Mouse (Mus musculus): ENCODE results near the gene Rnf215. TPM values are rescaled to one million over a fixed set of nuclear protein-coding genes. Genes with fewer than 3 reads are reported as not detected.
"Not testable (repeated sequence)": the region's sequence is repeated elsewhere in the genome, so short reads cannot be mapped to it uniquely, and the experiment has no call there.

Gene Rnf215
- polyA plus RNA-seq, 1 experiment from 2014 or later, result 40.0 TPM

GRCm38 (mm10) chr11:4098816-4099215 is 36.2 kb upstream of the Rnf215 start:
- H3K9ac ChIP-seq, result no peak overlapping the region
- H3K4me2 ChIP-seq (replicated peaks), result no peak overlapping the region
- no peak for ATAC-seq (ENCODE audit: low FRiP score, low read depth)
- no peaks in the 10 kb centered on the region for H3K27me3 ChIP-seq (replicated peaks)
- no peaks in the 10 kb centered on the region for H3K9me3 ChIP-seq
- peaks cover 26% of the 10 kb centered on the region for H3K4me1 ChIP-seq
- 76% methylated on average over 7 of the region's 7 CpGs for WGBS
- no peak overlapping the region for H3K4me3 ChIP-seq
- H3K27ac ChIP-seq, result no peak overlapping the region
- no peaks in the 10 kb centered on the region for H3K36me3 ChIP-seq

DNA sequence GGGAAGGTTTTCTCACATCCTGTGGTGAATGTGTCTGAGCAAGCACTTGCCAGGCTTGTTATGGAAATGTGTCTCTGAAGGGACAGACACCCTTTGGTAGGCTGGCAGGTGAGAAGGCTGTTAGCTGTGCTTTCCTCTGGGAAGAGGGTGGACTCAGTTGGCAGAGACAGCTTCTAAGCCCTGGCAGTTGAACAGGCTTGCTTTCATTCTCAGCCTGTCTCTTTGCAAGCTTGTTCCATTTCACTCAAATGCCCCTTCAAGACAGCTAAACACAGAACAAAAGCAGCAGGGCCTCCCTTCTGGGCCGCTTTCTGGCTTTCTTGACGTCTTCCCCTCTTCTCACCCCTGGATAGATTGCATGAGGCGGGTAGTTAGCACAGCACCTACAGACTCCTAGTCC is 35.6 kb upstream of the Rnf215 start:
- ATAC-seq (ENCODE audit: low FRiP score, low read depth), result no peak
- Histone ChIP-seq H3K27me3 (replicated peaks) (no peaks in the 10 kb centered on the region), H3K4me3 (no peak overlapping the region), H3K27ac (no peak overlapping the region), H3K9me3 (no peaks in the 10 kb centered on the region), H3K9ac (no peak overlapping the region), H3K4me1 (peaks cover 22% of the 10 kb centered on the region), H3K36me3 (no peaks in the 10 kb centered on the region), H3K4me2 (replicated peaks) (no peak overlapping the region)
- 63% methylated on average over 3 of the region's 3 CpGs for whole genome bisulfite sequencing

GRCm38 (mm10) chr11:4101851-4102250 is 33.2 kb upstream of the Rnf215 start:
- Histone ChIP-seq H3K9ac (no peak overlapping the region), H3K4me1 (peaks cover 7% of the 10 kb centered on the region), H3K4me3 (no peak overlapping the region), H3K27me3 (replicated peaks) (no peaks in the 10 kb centered on the region), H3K9me3 (no peaks in the 10 kb centered on the region), H3K4me2 (replicated peaks) (no peak overlapping the region), H3K36me3 (no peaks in the 10 kb centered on the region), H3K27ac (no peak overlapping the region)
- WGBS, result 88% methylated on average over 5 of the region's 5 CpGs
- ATAC-seq (ENCODE audit: low FRiP score, low read depth), result no peak

DNA sequence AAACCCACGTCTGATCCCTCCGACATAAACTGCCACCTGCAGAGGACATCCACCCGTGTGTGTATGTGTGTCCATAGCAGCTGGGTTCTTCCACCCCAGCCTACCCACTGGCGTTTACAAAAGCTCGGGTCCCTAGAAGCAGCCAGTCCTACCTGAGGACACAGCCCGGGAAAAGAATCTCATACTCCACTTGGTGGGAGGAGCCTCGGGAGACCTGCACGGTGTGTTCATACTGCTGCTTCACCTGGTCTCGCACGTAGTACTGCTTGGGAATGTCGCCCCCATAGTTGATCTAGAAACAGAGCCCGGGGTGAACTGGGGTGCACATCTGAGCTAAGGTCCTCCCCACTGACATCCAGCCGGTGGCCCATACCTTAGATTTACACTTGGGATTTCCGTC is 31.5 kb upstream of the Rnf215 start:
- 85% methylated on average over 14 of the region's 14 CpGs for WGBS
- no peak for ATAC-seq (ENCODE audit: low FRiP score, low read depth)

DNA sequence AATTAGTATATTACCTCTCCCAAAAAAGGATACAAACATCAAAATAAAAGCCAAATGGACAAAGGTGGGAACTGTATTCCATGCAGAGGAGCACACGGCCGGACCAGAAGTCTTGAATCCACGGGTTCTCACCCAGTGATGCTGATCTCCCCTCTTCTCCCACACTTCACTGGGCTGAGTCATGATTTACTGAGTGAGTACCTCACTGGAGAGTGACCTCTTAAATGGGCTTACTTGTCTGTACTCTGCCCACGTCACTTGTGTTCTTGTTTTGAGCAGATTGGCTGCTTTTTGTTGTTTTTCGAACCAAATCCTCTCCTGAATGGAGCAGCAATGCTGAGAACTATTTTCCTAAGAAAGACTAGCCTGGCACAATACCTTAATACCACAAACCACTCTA is 30.0 kb upstream of the Rnf215 start:
- no peak overlapping the region for H3K27ac ChIP-seq
- ATAC-seq (ENCODE audit: low FRiP score, low read depth), result no peak
- no peaks in the 10 kb centered on the region for H3K4me1 ChIP-seq
- peaks cover 8% of the 10 kb centered on the region; the same call in 1 of the 2 replicates for H3K36me3 ChIP-seq
- no peak overlapping the region for H3K4me2 ChIP-seq (replicated peaks)
- no peak overlapping the region for H3K4me3 ChIP-seq
- H3K9me3 ChIP-seq, result no peaks in the 10 kb centered on the region
- H3K9ac ChIP-seq, result no peak overlapping the region
- 79% methylated on average over 5 of the region's 5 CpGs for WGBS
- H3K27me3 ChIP-seq (replicated peaks), result no peaks in the 10 kb centered on the region

More for the DNA sequence above, 31.5 kb upstream of the Rnf215 start:
- no peak overlapping the region for H3K4me3 ChIP-seq
- 0 out of 2 replicates have a peak, but pooled peaks cover 2% of the 10 kb centered on the region for H3K36me3 ChIP-seq
- no peak overlapping the region for H3K4me2 ChIP-seq (replicated peaks)
- no peaks in the 10 kb centered on the region for H3K9me3 ChIP-seq
- H3K9ac ChIP-seq, result no peak overlapping the region
- no peaks in the 10 kb centered on the region for H3K27me3 ChIP-seq (replicated peaks)
- no peak overlapping the region for H3K27ac ChIP-seq
- no peaks in the 10 kb centered on the region for H3K4me1 ChIP-seq

- no peaks in the 10 kb centered on the region for H3K9me3 ChIP-seq
- H3K4me2 ChIP-seq (replicated peaks), result no peak overlapping the region
- H3K9ac ChIP-seq, result no peak overlapping the region
- H3K27me3 ChIP-seq (replicated peaks), result no peaks in the 10 kb centered on the region
- ATAC-seq (ENCODE audit: low FRiP score, low read depth), result no peak
- H3K27ac ChIP-seq, result no peak overlapping the region
- peaks cover 8% of the 10 kb centered on the region; the same call in 1 of the 2 replicates for H3K36me3 ChIP-seq
- 14% methylated on average over 6 of the region's 6 CpGs for WGBS
- H3K4me1 ChIP-seq, result no peaks in the 10 kb centered on the region
- no peak overlapping the region for H3K4me3 ChIP-seq
Observed at GRCm38 (mm10) chr11:4105444-4105843, 29.6 kb upstream of the Rnf215 start.

DNA sequence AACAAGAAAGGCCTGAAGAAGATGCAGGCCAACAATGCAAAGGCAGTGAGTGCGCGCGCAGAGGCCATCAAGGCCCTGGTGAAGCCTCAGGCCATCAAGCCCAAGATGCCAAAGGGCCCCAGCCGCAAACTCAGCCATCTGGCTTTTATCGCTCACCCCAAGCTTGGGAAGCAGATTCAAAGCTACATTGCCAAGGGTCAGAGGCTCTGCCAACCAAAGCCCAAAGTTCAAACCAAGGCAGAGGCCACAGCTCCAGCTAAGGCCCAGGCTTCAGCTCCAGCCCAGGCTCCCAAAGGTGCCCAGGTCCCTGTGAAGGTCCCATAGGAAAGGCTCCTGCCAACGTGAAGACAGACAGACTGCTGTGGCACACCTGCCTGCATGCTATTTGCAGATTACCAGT is 27.1 kb upstream of the Rnf215 start:
- ATAC-seq (ENCODE audit: low FRiP score, low read depth); H3K4me3 ChIP-seq; H3K9ac ChIP-seq; H3K4me2 ChIP-seq (replicated peaks); H3K27ac ChIP-seq; H3K9me3 ChIP-seq; H3K27me3 ChIP-seq (replicated peaks); H3K4me1 ChIP-seq: not testable (repeated sequence)
- WGBS, result 96% methylated on average over 6 of the region's 6 CpGs
- peaks cover 12% of the 10 kb centered on the region; the same call in 1 of the 2 replicates for H3K36me3 ChIP-seq

DNA sequence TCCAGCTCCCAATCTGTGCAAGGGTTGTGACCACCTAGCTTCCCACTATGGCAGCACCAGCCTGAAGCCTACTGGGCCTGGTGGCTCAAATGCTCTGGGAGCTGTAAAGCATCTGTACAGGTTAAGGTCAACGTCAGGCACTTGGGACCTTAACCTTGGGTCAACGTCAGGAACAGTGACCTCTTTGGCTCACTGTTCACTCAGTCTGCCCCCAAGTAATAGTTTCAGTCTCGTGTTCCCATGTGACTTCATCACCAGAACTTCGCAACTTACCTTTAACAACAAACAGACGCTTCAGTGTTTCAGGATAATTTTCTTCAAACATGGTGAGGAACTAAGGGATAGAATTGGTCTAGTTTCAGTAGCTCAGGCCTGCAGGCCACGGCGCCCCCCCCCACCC is 26.3 kb upstream of the Rnf215 start:
- no peak overlapping the region for H3K27ac ChIP-seq
- 84% methylated on average over 7 of the region's 7 CpGs for WGBS
- ATAC-seq (ENCODE audit: low FRiP score, low read depth), result no peak
- H3K36me3 ChIP-seq, result peaks cover 12% of the 10 kb centered on the region; the same call in 1 of the 2 replicates
- no peak overlapping the region for H3K4me3 ChIP-seq
- H3K9me3 ChIP-seq, result no peaks in the 10 kb centered on the region
- no peak overlapping the region for H3K9ac ChIP-seq
- no peaks in the 10 kb centered on the region for H3K27me3 ChIP-seq (replicated peaks)
- H3K4me1 ChIP-seq, result no peaks in the 10 kb centered on the region
- no peak overlapping the region for H3K4me2 ChIP-seq (replicated peaks)

DNA sequence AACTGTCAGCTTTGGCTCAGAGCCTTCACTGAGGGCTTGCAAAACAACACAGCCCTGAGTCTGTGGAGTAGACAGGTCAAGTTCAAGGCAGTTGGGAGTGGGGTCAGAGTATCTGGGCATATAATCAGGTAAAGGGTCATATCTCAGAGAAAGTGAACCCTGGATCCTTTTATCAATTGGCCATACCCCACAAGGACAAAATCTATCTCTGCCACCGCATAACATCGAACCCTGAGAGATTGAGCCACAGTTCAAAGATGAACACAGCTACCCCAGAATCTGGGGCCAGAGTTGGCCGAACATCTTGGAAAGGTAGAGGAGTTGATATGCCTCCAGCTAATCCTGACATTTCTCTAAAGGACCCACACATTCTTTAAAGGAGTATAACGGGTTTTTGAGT is 23.0 kb upstream of the Rnf215 start:
- Histone ChIP-seq H3K27ac (no peak overlapping the region), H3K27me3 (replicated peaks) (0 out of 2 replicates have a peak, but pooled peaks cover 9% of the 10 kb centered on the region), H3K4me3 (no peak overlapping the region), H3K4me1 (no peaks in the 10 kb centered on the region), H3K4me2 (replicated peaks) (no peak overlapping the region), H3K36me3 (peaks cover 12% of the 10 kb centered on the region; the same call in 1 of the 2 replicates), H3K9me3 (no peaks in the 10 kb centered on the region), H3K9ac (no peak overlapping the region)
- WGBS, result 84% methylated on average over 4 of the region's 4 CpGs
- ATAC-seq (ENCODE audit: low FRiP score, low read depth), result no peak

- Histone ChIP-seq H3K27ac (no peak overlapping the region), H3K4me2 (replicated peaks) (no peak overlapping the region), H3K36me3 (peaks cover 12% of the 10 kb centered on the region; the same call in 1 of the 2 replicates), H3K9me3 (no peaks in the 10 kb centered on the region), H3K9ac (no peak overlapping the region), H3K4me3 (no peak overlapping the region), H3K27me3 (replicated peaks) (peaks cover 16% of the 10 kb centered on the region; the same call in 1 of the 2 replicates), H3K4me1 (peaks cover 7% of the 10 kb centered on the region)
- WGBS, result 78% methylated on average over 6 of the region's 6 CpGs
- no peak for ATAC-seq (ENCODE audit: low FRiP score, low read depth)
Observed at GRCm38 (mm10) chr11:4112861-4113260, 22.1 kb upstream of the Rnf215 start.

DNA sequence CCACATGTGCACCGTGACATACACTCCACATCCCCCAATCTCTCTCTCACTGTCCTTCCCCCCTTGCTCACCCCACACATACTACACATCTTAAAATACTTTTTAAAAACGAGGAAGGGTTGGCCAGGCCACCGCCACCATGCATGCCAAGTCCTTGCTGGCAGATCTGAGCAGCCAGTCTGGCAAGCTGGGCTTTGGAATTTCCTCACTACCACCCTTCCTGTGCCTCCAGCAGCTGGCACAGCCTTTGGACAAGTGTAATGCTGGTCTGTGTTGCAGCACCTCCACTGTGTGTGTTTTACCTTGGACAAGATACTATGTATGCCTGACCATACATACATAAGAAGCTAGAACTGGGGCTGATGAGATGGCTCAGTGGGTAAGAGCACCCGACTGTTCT is 21.5 kb upstream of the Rnf215 start:
- ATAC-seq (ENCODE audit: low FRiP score, low read depth), result no peak
- WGBS, result 90% methylated on average over 4 of the region's 4 CpGs

GRCm38 (mm10) chr11:4113970-4114369 is 21.0 kb upstream of the Rnf215 start:
- 84% methylated on average over 6 of the region's 6 CpGs for WGBS
- Histone ChIP-seq H3K9me3 (no peaks in the 10 kb centered on the region), H3K36me3 (peaks cover 8% of the 10 kb centered on the region; the same call in 1 of the 2 replicates), H3K27ac (no peak overlapping the region), H3K4me3 (no peak overlapping the region), H3K27me3 (replicated peaks) (peaks cover 16% of the 10 kb centered on the region; the same call in 1 of the 2 replicates), H3K4me1 (peaks cover 17% of the 10 kb centered on the region), H3K4me2 (replicated peaks) (no peak overlapping the region), H3K9ac (no peak overlapping the region)
- no peak for ATAC-seq (ENCODE audit: low FRiP score, low read depth)

More for the DNA sequence above, 21.5 kb upstream of the Rnf215 start:
- H3K4me2 ChIP-seq (replicated peaks), result no peak overlapping the region
- no peak overlapping the region for H3K9ac ChIP-seq
- no peak overlapping the region for H3K27ac ChIP-seq
- no peaks in the 10 kb centered on the region for H3K9me3 ChIP-seq
- no peak overlapping the region for H3K4me3 ChIP-seq
- H3K4me1 ChIP-seq, result peaks cover 13% of the 10 kb centered on the region
- H3K36me3 ChIP-seq, result peaks cover 10% of the 10 kb centered on the region; the same call in 1 of the 2 replicates
- peaks cover 16% of the 10 kb centered on the region; the same call in 1 of the 2 replicates for H3K27me3 ChIP-seq (replicated peaks)

- H3K9ac ChIP-seq, result not testable (repeated sequence)
- peaks cover 17% of the 10 kb centered on the region for H3K4me1 ChIP-seq
Observed at GRCm38 (mm10) chr11:4114541-4114940, 20.5 kb upstream of the Rnf215 start.

More at GRCm38 (mm10) chr11:4114541-4114940, 20.5 kb upstream of the Rnf215 start:
- H3K36me3 ChIP-seq; H3K4me2 ChIP-seq (replicated peaks); H3K4me3 ChIP-seq; H3K9me3 ChIP-seq; H3K27ac ChIP-seq; ATAC-seq (ENCODE audit: low FRiP score, low read depth): not testable (repeated sequence)
- WGBS, result 84% methylated on average over 6 of the region's 6 CpGs
- peaks cover 16% of the 10 kb centered on the region; the same call in 1 of the 2 replicates for H3K27me3 ChIP-seq (replicated peaks)
